Mouse (Mus musculus) frontal cortex, adult (tissue): Measurements from ENCODE around the gene Cox8c.

ENCODE experiments used
- ATAC-seq: cut with Nextera tagmentation; 2 replicates; pipeline ENCODE4 v1.9.2; 2017; ENCODE audit warnings: mild to moderate bottlenecking, moderate library complexity, mixed read lengths; ENCODE audit not compliant: low TSS enrichment

Gene Cox8c

DNA sequence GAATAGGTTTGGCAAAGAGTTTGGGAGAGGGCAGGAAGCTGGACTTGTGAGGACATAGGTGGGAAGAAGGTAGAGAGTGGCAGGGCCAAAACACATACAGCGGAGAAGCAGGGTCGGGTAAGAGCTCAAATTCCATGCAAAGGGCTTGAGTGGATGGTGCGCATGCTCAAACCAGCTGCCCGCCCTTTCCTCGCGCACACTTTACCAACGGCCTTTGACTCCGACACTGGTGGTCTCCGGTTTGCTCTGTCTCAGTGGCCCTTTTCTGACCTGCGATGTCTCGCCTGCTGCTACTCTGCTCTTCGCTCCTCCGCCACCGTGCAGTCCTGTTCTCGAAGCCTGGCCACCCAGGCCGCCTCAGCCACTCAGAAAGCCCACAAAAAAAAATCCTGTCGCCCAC, at the start of gene Cox8c:
Cox8c (plus strand) TSS at position 226 of the 400 bp plus-strand sequence.
- ATAC-seq: no peak

DNA sequence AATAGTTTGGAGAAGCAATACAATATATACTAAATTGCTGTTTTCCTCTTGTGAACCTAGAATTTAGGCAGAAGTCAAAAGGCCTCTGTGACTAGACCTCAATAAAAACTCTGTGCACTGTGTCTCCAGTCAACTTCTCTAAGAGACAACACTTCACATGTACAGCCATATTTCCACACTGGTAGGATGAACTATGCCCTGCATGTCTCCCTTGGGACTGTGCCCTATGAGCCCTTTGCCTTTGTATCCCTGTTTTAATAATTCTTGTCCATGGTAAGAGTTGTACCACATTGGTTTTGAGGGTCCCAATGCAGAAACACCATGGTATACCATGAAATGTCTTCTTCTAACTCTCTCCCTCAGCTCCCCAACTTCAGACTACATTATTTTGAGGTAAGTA, 38.3 kb upstream of the Cox8c start:
- ATAC-seq: no peak

DNA sequence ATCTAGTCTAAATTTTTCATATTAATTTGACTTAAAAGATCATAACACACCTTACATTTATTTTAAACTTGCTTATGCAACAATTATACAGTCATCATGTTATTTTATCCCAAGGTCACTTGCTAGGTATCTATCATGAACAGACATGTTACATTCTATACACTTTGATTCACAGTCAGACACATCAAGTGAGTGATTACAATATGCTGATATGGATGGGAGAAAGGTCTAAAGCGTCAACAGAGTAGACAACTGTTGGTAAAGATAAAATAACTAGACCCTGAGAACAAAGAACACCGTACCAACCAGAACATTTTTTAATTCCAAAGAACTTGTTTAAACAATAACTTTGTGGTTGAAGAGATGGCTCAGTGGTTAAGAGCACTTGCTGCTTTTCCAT, 29.3 kb upstream of the Cox8c start:
- ATAC-seq: no peak

DNA sequence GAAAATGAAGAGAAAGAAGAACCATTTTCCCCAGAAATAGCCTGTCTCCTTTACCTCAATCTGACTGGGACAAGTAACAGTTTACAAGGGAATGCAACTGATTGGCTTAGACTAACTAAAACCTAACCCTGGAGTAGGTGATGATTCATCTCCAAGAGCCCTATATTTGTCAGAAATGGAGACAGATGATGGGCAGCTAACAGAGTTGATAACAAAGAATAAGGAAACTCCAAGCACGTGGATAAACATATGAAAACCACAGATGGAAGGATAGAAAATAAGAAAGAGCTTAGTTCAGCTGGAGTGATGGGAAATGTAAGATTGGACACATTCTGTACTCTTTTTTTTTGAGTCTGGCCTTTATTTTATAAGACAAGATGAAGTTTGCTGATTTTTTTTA, 28.6 kb upstream of the Cox8c start:
- ATAC-seq: no peak

DNA sequence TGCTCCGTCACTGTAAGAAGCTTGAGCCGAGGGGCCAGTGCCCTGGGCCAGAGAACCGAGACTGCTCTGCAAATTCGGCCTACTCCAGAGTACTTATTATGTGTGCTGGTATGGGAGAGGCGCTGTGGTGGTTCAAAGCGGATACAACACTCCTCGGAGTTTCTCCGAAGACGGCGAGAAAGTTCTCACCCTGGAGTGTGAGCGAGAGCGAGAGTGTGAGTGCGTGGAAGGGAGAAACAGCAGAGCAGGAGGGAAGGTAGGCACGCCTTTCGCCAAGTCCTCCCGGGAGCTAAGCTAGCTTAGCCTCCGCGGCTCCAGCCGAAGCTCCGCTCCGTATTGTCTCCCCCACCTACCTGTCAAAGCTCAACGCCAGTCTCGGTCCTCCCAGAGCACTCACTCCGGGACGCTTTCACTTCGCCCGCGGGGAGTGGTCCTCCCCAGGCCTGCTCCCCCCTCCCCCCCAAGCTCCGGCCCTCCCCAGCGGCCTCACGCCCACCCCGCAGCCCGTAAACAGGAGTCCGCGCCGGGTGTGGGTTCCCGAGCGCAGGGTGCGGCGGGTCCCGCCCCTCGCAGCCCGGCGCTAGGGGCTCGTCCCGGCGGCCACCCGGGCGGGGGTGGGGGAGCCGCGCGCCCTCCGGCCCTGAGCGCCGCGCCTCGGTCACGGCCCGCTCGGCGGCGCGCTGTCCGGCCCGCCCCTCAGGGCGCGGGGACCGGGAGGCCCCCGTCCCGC, 21.6 kb upstream of the Cox8c start:
- ATAC-seq: peak; percentile 58

DNA sequence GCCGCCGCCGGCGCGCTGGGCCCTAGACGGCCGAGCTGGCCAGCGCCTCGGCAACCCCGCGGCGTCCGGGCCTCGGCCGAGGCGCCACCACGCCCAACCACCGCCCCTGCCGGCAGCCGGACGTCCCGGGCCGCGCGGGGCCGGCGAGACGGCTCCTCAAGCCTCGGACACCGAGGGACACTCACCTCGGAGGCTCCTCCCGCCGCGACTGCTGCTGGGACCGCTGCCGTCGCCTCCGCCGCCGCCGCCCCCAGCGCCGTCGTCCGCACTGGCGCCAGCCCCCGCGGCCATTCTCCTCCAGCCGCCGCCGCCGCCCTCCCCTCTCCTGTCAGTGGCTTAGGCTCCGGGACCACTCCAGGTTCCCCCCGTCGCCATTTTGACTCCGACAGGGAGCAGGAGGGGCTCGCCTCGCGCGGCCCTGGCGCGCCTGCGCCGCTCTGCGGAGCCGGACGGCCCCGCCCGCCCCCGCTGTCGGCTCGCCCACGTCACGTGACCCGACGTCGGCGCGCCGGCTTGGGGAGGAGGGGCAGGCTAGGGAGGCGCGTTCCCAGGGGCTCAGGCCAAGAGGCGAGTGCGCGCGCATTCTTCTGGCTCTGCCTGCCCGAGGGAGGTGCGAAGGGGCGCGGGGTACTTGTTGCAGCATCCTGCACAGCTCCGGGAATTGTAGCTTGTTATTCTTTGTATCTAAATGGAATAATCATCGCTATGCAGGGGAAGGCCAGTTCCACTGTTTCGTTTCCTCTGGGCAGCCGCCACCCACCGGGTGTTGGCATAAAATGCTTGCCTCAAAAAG, 20.9 kb upstream of the Cox8c start, which contains the start of gene Btbd7:
Btbd7 (minus strand) TSS at position 441 of the 793 bp plus-strand sequence.
- peak; percentile 83 for ATAC-seq

DNA sequence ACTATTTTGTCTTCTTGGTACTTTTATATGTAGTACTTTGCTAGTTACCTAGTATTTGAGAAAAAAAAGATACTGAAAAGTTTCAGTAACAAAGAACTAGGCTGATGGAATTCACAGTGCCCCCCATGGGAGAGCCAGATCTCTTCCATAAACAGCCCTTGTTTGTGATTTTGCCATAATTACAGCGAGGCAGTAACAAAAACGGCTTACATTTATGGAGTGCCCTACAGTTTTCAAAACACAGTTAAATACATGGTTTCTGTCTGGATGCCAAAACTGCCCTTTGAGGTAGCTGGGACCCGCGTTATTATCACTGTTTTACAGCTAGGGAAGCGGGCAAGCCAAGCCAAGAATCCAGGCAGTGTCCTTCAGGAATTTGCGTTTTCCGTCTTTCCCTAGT, 20.2 kb upstream of the Cox8c start:
- no peak for ATAC-seq

DNA sequence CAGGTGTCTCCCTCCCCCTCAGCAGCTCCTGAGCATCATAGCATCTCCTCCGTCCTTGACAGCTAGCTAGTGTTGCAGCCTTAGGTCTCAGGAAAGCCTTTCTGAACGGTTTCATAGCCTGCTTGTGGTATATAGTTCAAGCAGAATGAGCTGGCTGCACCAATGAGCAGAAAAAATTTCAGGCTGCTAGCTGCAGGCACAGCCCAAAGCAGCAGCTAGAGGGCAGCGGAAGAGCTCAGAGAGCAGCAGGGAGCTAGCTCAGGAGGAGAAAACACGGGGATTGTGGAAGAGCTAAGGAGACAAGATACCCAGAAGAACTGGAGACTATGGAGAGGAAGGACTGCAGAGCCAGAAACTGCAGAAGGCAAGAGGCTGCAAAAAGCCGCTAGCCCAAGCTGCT, 13.4 kb upstream of the Cox8c start:
- peak; percentile 97 for ATAC-seq

DNA sequence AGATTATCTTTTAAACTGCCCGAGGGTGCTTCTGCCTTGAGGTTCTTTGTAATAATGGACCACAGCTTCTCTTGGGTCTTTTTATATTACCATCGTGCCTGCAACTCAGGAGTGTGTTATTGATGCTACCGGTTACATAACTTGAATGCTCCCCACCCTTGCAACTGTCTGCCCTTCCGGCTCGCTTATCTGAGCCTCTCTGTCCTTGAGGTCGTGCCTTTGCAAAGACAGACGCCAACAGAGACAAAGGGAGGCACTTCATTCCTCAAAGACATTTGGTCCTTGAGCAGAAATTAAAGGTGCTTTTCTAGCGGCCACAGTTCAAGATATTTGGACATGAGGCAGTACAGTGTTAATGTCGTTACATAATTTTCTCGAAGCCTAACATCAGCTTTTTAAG, 11.8 kb upstream of the Cox8c start:
- ATAC-seq: no peak

DNA sequence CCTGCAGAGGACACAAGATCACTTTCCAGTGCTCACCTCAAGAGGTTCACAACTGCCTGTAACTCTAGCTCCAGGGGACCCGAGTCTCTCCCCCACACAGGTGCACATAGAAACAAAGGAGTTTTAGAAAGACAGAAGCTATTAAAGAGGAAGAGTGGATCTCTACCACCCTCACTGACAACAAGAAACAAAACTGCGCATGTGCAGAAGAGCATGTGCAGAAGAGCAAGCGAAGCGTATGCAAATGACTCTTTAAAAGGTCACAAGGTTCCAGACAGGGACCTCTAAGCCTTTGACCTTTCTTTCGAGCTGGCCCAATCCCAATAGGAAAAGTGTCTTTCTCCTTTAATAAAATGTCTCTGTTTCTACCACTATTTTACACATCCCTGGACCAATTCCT, 10.5 kb upstream of the Cox8c start:
- ATAC-seq: no peak

DNA sequence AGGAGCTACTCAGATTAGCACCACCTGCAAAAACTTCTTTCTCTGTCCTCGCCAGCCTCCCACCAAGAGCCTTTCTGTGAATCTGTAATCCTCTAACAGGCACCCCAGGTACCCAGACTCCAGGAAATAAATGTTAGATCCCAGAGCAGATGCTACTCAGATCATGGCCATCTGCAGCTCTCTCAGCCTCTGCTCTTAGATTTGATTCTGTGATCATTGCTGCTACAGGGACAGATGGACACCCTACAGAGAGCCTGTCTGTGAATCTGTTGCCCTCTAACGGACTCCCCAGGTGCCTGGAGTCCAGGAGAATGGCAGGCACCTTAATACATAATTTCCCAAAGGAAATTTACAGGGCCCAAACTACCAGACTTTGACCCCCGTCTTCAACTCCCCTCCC, 9.1 kb downstream of the Cox8c start:
- no peak for ATAC-seq

DNA sequence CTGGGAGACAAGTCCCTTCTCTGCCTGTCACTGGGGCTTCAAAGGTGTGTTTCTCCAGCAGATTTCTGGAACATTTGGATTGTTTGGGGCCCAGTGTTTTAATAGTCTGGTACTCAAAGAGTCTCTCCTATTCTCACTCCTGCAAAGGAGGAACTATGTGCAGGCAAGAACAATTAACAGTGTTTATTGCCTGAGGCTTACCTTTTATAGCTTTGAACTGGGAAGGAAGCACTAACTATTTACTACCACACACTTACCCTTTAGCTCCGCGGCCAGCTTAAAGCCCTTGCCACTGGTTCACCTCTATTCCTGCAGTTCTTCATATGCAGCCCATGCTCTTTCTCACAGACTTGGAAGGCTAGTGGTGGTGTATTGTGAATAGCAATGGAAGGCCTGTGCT, 17.0 kb downstream of the Cox8c start:
- ATAC-seq: no peak

DNA sequence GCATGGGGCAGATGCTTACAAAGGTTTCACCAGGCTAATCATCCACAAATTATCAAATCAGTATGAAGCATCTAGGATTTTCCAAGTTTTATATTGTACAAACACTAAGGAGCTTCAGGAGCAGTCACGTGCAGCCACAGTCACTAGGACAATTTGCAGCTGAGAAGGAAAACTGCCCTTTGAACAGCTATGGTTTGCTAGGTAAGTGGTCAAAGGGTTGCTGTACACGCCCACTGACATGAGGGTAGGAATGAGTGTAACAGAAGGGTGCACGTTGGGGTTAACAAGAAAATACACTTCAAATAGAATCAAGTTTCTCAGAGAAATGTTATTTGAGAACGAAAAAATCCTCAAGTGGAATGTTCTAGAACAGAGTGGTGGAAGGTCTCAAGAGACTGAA, 30.6 kb downstream of the Cox8c start:
- no peak for ATAC-seq

DNA sequence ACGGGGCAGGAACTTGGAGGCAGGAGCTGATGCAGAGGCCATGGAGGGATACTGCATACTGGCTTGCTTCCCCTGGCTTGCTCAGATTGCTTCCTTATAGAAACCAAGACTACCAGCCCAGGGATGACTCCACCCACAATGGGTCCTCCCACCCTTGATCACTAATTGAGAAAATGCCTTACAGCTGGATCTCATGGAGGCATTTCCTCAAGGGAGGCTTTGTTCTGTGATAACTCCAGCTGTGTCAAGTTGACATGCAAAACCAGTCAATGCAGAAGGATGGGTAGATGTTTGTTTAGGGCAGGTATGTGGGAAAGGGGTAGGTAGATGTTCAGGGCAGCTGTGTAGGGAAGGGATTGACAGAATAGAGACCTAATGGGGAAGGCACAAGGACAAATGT, 31.2 kb downstream of the Cox8c start:
- ATAC-seq: no peak

DNA sequence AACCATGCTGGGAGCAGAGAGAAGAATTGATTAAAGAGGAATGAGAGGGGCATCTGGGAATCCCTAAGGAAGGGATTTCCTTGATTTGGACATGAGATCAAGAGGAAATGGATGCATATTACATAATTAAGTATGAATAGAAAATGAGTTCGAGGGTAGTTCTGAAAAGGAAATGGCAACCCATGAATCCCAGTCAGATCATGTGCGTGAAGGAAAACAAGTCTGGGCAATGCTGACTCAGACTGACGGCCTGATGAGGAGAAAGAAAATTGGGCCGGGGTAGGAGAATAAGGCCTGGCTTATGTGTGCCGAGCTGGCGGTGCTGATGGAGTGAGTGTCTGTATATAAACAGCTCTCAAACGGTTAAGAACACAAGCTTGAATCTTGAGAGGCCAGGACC, 31.7 kb downstream of the Cox8c start:
- no peak for ATAC-seq

DNA sequence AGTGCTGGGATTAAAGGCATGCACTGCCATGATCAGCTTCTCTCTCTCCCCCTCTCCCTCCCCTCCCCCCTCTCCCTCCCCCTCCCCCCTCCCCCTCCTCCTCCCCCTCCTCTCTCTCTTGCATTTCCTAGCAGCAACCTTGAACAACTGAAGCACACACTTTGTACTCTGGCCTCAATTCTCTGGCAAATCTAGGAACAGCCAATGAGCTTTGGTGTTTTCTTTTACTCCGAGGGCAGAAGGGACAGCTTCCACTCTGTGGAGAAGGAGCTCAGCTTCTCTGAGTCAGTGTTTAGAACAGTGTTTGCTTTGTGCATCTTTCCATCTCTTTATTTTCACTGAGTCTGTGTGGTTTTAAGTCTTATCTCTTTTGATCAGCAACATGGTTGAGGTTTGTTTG, 36.8 kb downstream of the Cox8c start:
- no peak for ATAC-seq

DNA sequence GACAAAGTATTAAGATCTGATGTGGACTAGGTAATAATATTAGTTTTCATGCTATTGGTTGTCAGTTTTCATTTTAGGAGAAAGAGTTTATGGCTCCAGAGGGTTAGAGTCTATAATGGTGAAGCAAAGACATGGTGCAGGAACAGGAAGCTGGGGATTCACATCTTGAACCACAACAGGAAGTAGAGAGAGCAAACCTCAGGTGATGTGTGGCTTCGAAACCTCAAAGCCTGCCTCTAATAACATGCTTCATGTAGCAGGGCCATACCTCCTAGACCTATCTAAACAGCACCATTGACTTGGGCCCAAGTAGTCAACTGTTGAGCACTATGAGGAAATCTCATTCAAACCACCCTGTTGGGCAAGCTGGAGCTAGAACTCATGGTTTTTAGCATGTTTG, 46.5 kb downstream of the Cox8c start:
- ATAC-seq: no peak

DNA sequence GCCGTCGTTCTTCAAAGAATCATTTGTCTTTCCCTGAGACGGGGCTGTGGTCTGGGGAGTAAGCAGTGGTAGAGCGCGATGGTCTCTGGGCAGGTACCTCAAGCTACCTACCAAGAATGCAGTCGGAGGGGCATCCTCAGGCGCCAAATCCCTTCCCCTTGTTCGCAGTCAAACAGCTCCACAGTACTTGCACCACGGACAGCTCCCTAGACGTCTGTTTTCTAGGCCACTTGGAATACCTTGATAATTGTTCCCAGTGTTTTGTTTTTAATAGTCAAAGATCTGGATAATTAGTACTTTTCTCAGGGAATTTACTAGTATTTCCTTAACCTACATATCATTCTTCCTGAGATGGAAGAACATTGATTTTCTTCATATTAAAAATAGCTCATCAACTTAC, 48.7 kb downstream of the Cox8c start:
- ATAC-seq: no peak

DNA sequence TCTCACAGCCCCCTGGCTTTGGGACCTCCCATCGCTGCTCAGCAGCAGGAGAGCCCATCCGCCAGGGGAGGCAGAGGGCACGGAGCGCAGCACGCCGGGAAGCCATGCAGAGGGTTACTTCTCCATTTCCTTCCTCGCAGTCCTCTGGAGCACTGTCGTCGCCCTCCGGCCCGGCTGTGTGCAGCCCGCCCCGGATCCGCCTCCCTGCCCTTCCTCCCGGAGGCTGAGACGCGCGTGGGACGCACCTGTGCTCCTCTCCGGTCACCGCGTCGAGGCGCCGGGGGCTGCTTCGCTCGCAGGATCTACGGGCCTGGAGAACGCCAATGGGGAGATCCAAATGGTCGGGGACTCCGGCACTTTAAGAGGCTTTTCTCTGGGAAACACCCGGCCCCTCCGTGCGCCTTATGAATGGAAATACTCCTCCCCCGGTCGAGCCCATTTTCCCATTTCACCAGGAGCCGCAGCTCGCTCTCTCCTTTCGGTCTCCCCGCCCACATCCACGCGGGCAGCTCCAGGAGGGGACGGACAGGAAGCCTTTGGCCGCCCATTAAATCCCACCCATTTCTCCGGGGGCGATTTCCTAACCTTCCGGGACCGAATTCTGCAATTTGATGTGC, 49.8 kb downstream of the Cox8c start, which contains the start of gene Unc79:
Unc79 (plus strand) TSS at position 82 of the 617 bp plus-strand sequence.
- peak; percentile 85 for ATAC-seq

DNA sequence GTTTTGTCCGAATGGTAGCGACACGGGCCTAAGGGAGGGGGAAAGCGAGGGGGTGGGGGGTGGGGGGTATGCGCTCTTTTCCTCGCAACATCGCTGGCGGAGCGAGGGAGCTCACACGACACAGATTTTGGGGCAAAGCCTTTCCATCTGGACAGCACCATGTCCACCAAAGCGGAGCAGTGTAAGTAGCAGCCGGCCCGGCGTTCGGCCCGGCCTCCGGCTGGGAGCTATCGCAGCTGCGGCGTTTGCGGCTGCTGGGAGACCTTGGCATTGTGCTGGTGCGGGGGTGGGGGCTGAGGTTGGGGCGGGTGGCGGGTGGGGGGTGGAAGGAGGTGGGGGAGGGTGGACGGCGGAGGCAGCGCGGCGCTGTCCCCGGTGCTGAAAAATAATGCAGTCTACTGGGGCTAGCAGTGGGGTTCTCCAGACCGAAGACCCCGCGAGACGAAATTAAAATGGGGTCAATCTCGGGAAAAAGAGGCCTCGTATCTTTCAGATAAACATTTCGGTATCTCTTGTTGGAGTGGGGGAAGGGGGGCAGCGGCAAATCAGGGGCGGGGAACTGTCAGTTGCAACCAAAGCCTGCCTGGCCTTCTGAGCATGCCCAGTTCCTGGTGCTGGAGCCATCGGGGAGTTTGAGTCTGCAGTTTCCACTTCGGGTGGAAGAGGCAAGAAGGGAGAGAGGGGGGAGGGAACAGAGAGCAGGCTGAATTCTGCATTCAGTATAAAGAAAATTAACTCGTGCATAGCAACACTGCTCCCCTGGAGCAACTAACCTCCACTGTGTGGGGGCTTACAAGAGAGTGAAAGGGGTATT, 50.5 kb downstream of the Cox8c start:
- ATAC-seq: peak; percentile 73
